Mouse (Mus musculus) CH12.LX (cell line): Measurements from ENCODE around the gene Eya2. TPM values are rescaled to one million over a fixed set of nuclear protein-coding genes. Genes with fewer than 3 reads are reported as not detected.

Experiments
- DNase-seq: peaks from one replicate; pipeline ENCODE4 v3.0.0-alpha.2; 2013; ENCODE audit errors: extremely low read depth
- H3K27ac ChIP-seq: 2 replicates; pipeline ENCODE4 v1.5.1; 2012; ENCODE audit warnings: low read depth, mild to moderate bottlenecking, control low read depth, moderate library complexity; ENCODE audit not compliant: insufficient read depth
- H3K27me3 ChIP-seq: replicated peaks from 2 replicates; pipeline ENCODE3; 2012; ENCODE audit warnings: inconsistent platforms
- H3K36me3 ChIP-seq, 2 experiments: replicated peaks in 1 of 2; 2 replicates each; pipeline versions ENCODE3 to v1.6.1; 2012; ENCODE audit warnings: inconsistent platforms in 1 of 2, low read length in 1 of 2, mild to moderate bottlenecking in 1 of 2, mixed read lengths in 1 of 2, moderate library complexity in 1 of 2; ENCODE audit not compliant: control insufficient read depth in 1 of 2, insufficient read depth in 1 of 2
- H3K4me1 ChIP-seq, 2 experiments: 2 replicates each; pipeline ENCODE4 v1.6.1; 2012; ENCODE audit warnings: inconsistent platforms in 1 of 2, moderate library complexity in 1 of 2; ENCODE audit not compliant: insufficient read depth in 2 of 2, control insufficient read depth in 1 of 2
- H3K4me2 ChIP-seq: 2 replicates; pipeline ENCODE4 v1.6.1; 2012; ENCODE audit warnings: low read depth, mild to moderate bottlenecking, control low read depth; ENCODE audit not compliant: poor library complexity, insufficient read depth, severe bottlenecking
- H3K4me3 ChIP-seq, 3 experiments: fragments of 150-350 bp in 1 of 3; sonication (generic) in 1 of 3; replicated peaks in 1 of 3; 2 replicates each; pipeline versions ENCODE3 to v1.5.1; 2011 to 2012; ENCODE audit warnings: low read depth in 2 of 3, low read length in 2 of 3, mild to moderate bottlenecking in 2 of 3, moderate library complexity in 2 of 3, control low read depth in 1 of 3, improper control_type of control experiment in 1 of 3, inconsistent platforms in 1 of 3, mixed read lengths in 1 of 3; ENCODE audit not compliant: poor library complexity in 1 of 3
- H3K79me2 ChIP-seq: replicated peaks from 2 replicates; pipeline ENCODE4 v1.6.1; 2012; ENCODE audit warnings: mild to moderate bottlenecking, moderate library complexity; ENCODE audit not compliant: control insufficient read depth, poor library complexity, insufficient read depth, severe bottlenecking; ENCODE audit errors: extremely low read depth
- H3K9ac ChIP-seq: 2 replicates; pipeline ENCODE4 v1.6.1; 2012; ENCODE audit warnings: low read depth, mild to moderate bottlenecking, control low read depth, moderate library complexity; ENCODE audit not compliant: insufficient read depth
- H3K9me3 ChIP-seq: replicated peaks from 2 replicates; pipeline ENCODE3; 2012; ENCODE audit warnings: low read length, inconsistent platforms, mixed read lengths
- CHD2 ChIP-seq: IDR thresholded peaks from 2 replicates; pipeline ENCODE4 v1.6.1; 2011; ENCODE audit warnings: low read length, improper control_type of control experiment
- CTCF ChIP-seq, 2 experiments: IDR thresholded peaks in 1 of 2; conservative IDR thresholded peaks in 1 of 2; 2 replicates each; pipeline ENCODE4 v1.5.1; 2011 to 2012; ENCODE audit warnings: low read depth in 2 of 2, low read length in 2 of 2, improper control_type of control experiment in 1 of 2, inconsistent platforms in 1 of 2, mild to moderate bottlenecking in 1 of 2, moderate library complexity in 1 of 2
- IRF4 ChIP-seq: IDR thresholded peaks from 2 replicates; pipeline ENCODE4 v1.6.1; 2014; ENCODE audit warnings: low read depth, mild to moderate bottlenecking, inconsistent platforms, low read length, improper control_type of control experiment
- JUN ChIP-seq: IDR thresholded peaks from 2 replicates; pipeline ENCODE4 v1.6.1; 2011; ENCODE audit warnings: low read depth, mild to moderate bottlenecking, low read length, improper control_type of control experiment, moderate library complexity; ENCODE audit not compliant: insufficient read depth
- JUND ChIP-seq: conservative IDR thresholded peaks from 2 replicates; pipeline ENCODE4 v1.6.1; 2011; ENCODE audit warnings: low read depth, low read length, improper control_type of control experiment
- KAT2A ChIP-seq: IDR thresholded peaks from 2 replicates; pipeline ENCODE4 v1.6.1; 2012; ENCODE audit warnings: low read length, improper control_type of control experiment, inconsistent platforms; ENCODE audit not compliant: insufficient replicate concordance
- MAFK ChIP-seq: IDR thresholded peaks from 2 replicates; pipeline ENCODE4 v1.6.1; 2011; ENCODE audit warnings: low read length, improper control_type of control experiment; ENCODE audit not compliant: insufficient replicate concordance
- MAX ChIP-seq: IDR thresholded peaks from 2 replicates; pipeline ENCODE4 v1.6.1; 2011; ENCODE audit warnings: low read length, improper control_type of control experiment
- MEF2A ChIP-seq: IDR thresholded peaks from 2 replicates; pipeline ENCODE4 v1.6.1; 2014; ENCODE audit warnings: low read depth, mild to moderate bottlenecking, inconsistent platforms, low read length, improper control_type of control experiment, borderline replicate concordance
- MXI1 ChIP-seq: IDR thresholded peaks from 2 replicates; pipeline ENCODE4 v1.6.1; 2011; ENCODE audit warnings: mild to moderate bottlenecking, low read depth, low read length, improper control_type of control experiment
- MYC ChIP-seq: IDR thresholded peaks from 2 replicates; pipeline ENCODE4 v1.6.1; 2011; ENCODE audit warnings: low read depth, mild to moderate bottlenecking, improper control_type of control experiment, low read length
- NELFE ChIP-seq: IDR thresholded peaks from 2 replicates; pipeline ENCODE4 v1.6.1; 2011; ENCODE audit warnings: low read depth, low read length, improper control_type of control experiment
- NRF1 ChIP-seq: IDR thresholded peaks from 2 replicates; pipeline ENCODE4 v1.6.1; 2014; ENCODE audit warnings: low read depth, mild to moderate bottlenecking, inconsistent platforms, low read length, improper control_type of control experiment, moderate library complexity
- PAX5 ChIP-seq: IDR thresholded peaks from 2 replicates; pipeline ENCODE4 v1.6.1; 2012; ENCODE audit warnings: low read length, inconsistent platforms, mixed read lengths
- POLR2A ChIP-seq: IDR thresholded peaks from 2 replicates; pipeline ENCODE4 v1.6.1; 2011; ENCODE audit warnings: low read depth, mild to moderate bottlenecking, improper control_type of control experiment, low read length
- POLR2AphosphoS2 ChIP-seq: IDR thresholded peaks from 2 replicates; pipeline ENCODE4 v1.6.1; 2011; ENCODE audit warnings: low read depth, low read length, improper control_type of control experiment
- RAD21 ChIP-seq: IDR thresholded peaks from 2 replicates; pipeline ENCODE4 v1.6.1; 2011; ENCODE audit warnings: low read depth, mild to moderate bottlenecking, low read length, improper control_type of control experiment, moderate library complexity
- RCOR1 ChIP-seq: conservative IDR thresholded peaks from 2 replicates; pipeline ENCODE4 v1.6.1; 2012; ENCODE audit warnings: low read depth, mild to moderate bottlenecking, inconsistent platforms, low read length, improper control_type of control experiment
- SIN3A ChIP-seq: IDR thresholded peaks from 2 replicates; pipeline ENCODE4 v1.6.1; 2012; ENCODE audit warnings: low read length, improper control_type of control experiment, inconsistent platforms
- SMC3 ChIP-seq: IDR thresholded peaks from 2 replicates; pipeline ENCODE4 v1.6.1; 2011; ENCODE audit warnings: low read depth, low read length, improper control_type of control experiment
- TBP ChIP-seq: conservative IDR thresholded peaks from 2 replicates; pipeline ENCODE4 v1.6.1; 2011; ENCODE audit warnings: low read depth, low read length, improper control_type of control experiment
- UBTF ChIP-seq: IDR thresholded peaks from 2 replicates; pipeline ENCODE4 v1.6.1; 2012; ENCODE audit warnings: low read depth, mild to moderate bottlenecking, inconsistent platforms, low read length, improper control_type of control experiment, moderate library complexity
- USF2 ChIP-seq: conservative IDR thresholded peaks from 2 replicates; pipeline ENCODE4 v1.6.1; 2011; ENCODE audit warnings: low read depth, low read length, improper control_type of control experiment
- ZKSCAN1 ChIP-seq: IDR thresholded peaks from 2 replicates; pipeline ENCODE4 v1.6.1; 2012; ENCODE audit warnings: low read depth, inconsistent platforms, low read length, improper control_type of control experiment, borderline replicate concordance
- ZMIZ1 ChIP-seq: IDR thresholded peaks from 2 replicates; pipeline ENCODE4 v1.6.1; 2012; ENCODE audit warnings: low read depth, mild to moderate bottlenecking, inconsistent platforms, low read length, improper control_type of control experiment
- ZNF384 ChIP-seq: IDR thresholded peaks from 2 replicates; pipeline ENCODE4 v1.6.1; 2012; ENCODE audit warnings: low read depth, low read length, improper control_type of control experiment, inconsistent platforms
- dilution Hi-C: fragments of 300-500 bp; cut with MboI; formaldehyde crosslinking; loops from 2 replicates; pipeline ENCODE4 v1.14.3; 2020; ENCODE audit warnings: low sequenced_read_pairs; ENCODE audit not compliant: extremely low pct_unique_long_range_greater_than_20kb, extremely low pct_ligation_motif_present
- in situ Hi-C: fragments of 300-500 bp; cut with MboI; formaldehyde crosslinking; loops from 3 replicates; pipeline ENCODE4 v1.14.3; 2019; ENCODE audit warnings: low sequenced_read_pairs, low pct_ligation_motif_present, low pct_unique_long_range_greater_than_20kb, mixed read lengths
- polyA plus RNA-seq: library from polyadenylated mRNA; unstranded; fragments of >175 nt; gene quantifications from 2 replicates; pipeline ENCODE4 v1.2.1, GENCODE M21; 2012; ENCODE audit warnings: low read depth; ENCODE audit not compliant: insufficient read length
- total RNA-seq, 2 experiments: library from RNA; depleted of rRNA; stranded (reverse); fragments of 300-350 nt in 1 of 2; fragments of >200 nt in 1 of 2; gene quantifications; 2 replicates each; pipeline ENCODE4 v1.2.3; 2012 to 2014

Eya2 gene
- total and polyA plus RNA-seq, 3 experiments: not detected

DNA sequence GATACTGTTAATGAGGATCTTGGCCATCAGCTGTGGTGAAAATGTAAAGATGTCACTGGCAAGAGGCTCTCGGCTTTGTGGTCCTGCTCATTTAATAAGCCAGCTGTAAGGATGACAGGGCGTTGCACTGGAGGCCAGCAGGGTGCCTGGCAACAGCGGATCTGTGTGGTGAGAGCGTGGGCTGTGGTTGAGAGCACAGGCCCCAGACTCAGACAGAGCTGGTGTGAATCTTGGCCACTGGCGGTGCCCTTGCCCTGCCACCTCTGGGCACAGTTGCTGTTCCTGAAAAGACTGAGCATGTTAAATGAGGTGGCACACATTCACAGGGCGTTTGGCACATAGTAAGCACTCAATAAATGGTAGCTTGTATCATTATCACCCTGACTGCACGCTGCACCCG lies 8.9 kb downstream of the Eya2 start:
- no peak overlapping the region for H3K4me2 ChIP-seq
- no peaks in the 10 kb centered on the region for H3K4me1 ChIP-seq
- no peaks in the 10 kb centered on the region for H3K9me3 ChIP-seq
- no peak overlapping the region for H3K27ac ChIP-seq
- no peaks in the 10 kb centered on the region for H3K79me2 ChIP-seq
- H3K4me3 ChIP-seq: no peak overlapping the region
- H3K36me3 ChIP-seq: no peaks in the 10 kb centered on the region
- no peak overlapping the region for H3K9ac ChIP-seq
- in situ Hi-C loops: no loop called here
- TF ChIP-seq SIN3A (no peak), CTCF (conservative IDR thresholded peaks at IDR 0.05 in 1 of 2, IDR thresholded peaks at IDR 0.05 in 1 of 2; ENCODE audit: low read depth in 2 of 2, low read length in 2 of 2) (no peak), USF2 (no peak), MEF2A (no peak), PAX5 (no peak), NELFE (no peak), KAT2A (no peak), TBP (no peak), RCOR1 (no peak), MXI1 (no peak), JUND (no peak), POLR2A (no peak), POLR2AphosphoS2 (no peak), MYC (no peak), NRF1 (no peak)
- TF ChIP-seq, all 38 proteins: peak for 0
- dilution Hi-C loops: no loop called here
- no peak for DNase-seq
- H3K27me3 ChIP-seq: peaks cover 86% of the 10 kb centered on the region

DNA sequence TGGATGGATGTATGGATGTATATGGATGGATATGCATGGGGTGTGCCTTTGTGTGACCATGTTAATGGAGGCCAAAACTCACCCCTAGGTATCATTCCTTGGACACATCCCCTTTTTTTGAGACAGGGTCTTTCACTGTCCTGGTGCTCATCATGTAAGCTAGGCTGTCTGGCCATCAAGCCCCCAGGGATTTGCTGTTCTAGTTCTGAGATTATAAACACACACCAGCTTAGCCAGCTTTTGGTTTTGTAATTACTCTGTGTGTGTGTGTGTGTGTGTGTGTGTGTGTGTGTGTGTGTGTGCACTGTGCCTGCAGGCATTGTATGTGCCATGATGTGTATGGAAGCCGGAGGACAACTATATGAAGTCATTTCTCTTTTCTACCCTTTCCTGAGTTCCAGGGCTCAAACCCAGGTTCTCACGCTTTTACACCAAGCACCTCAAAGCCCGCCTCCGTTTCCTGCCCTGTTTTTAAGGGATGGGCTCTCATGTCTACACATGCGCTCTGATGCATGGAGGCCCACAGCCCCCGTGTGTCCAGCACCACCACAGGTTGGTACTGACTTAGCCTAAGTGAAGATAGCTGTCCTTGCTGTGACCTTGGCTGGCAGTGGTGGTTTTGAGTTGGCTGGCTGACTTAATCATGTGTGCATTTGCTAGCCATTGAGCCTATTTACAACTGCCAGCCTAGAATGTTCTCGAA lies 16.9 kb downstream of the Eya2 start:
- H3K27me3 ChIP-seq: peaks cover 67% of the 10 kb centered on the region
- H3K4me3 ChIP-seq: no peak overlapping the region
- TF ChIP-seq ZNF384 (no peak), MAFK (no peak), MEF2A (no peak), POLR2AphosphoS2 (no peak), ZMIZ1 (no peak), IRF4 (no peak), RCOR1 (no peak), SMC3 (no peak), MXI1 (no peak), KAT2A (no peak), MAX (no peak), TBP (no peak), ZKSCAN1 (no peak), RAD21 (no peak), JUN (no peak), MYC (no peak), CHD2 (no peak), POLR2A (no peak), UBTF (no peak)
- H3K36me3 ChIP-seq: no peaks in the 10 kb centered on the region
- H3K4me2 ChIP-seq: no peak overlapping the region
- dilution Hi-C loops: no loop called here
- H3K79me2 ChIP-seq: no peaks in the 10 kb centered on the region
- no peak overlapping the region for H3K9ac ChIP-seq
- DNase-seq: no peak
- no peaks in the 10 kb centered on the region for H3K4me1 ChIP-seq
- in situ Hi-C loops: no loop called here
- peaks cover 3% of the 10 kb centered on the region for H3K9me3 ChIP-seq
- no peak overlapping the region for H3K27ac ChIP-seq
